In genomic region chr5:130255799-130256525, GRCm38 (mm10) we compare ENCODE assay signal across 8 mouse cellular contexts. TPM values are rescaled to one million over a fixed set of nuclear protein-coding genes. Genes with fewer than 3 reads are reported as not detected.
DNase-seq lines count a peak whose midpoint lies in the region; ATAC-seq and TF ChIP-seq lines count a peak whose summit lies in the region.
"Not testable (repeated sequence)": the region's sequence is repeated elsewhere in the genome, so short reads cannot be mapped to it uniquely, and the experiment has no call there.

No protein-coding gene starts in this region.

- 0 out of 2 replicates have a peak overlapping the region, but pooled peaks have one; percentile 6 for H3K9ac ChIP-seq in heart, embryonic 15.5 days
- H3K9ac ChIP-seq in kidney, embryonic 15.5 days: peak overlapping the region; percentile 27; the same call in 1 of the 2 replicates
- H3K9ac ChIP-seq in liver, embryonic 14.5 days (replicated peaks): peak overlapping the region; percentile 66
- H3K9ac ChIP-seq in midbrain, embryonic 14.5 days (replicated peaks; ENCODE audit: low read length); stomach, embryonic 15.5 days: not testable (repeated sequence)

- TF ChIP-seq EP300 in liver, embryonic 14.5 days (IDR thresholded peaks at IDR 0.05; ENCODE audit: low read depth): not testable (repeated sequence)

- peak overlapping the region; percentile 80 for H3K4me3 ChIP-seq in forebrain, embryonic 10.5 days
- H3K4me3 ChIP-seq in heart, embryonic 15.5 days: peak overlapping the region; percentile 87
- H3K4me3 ChIP-seq in kidney, embryonic 15.5 days (replicated peaks): peak overlapping the region; percentile 81
- H3K4me3 ChIP-seq in liver, embryonic 14.5 days (ENCODE audit: insufficient read depth in 1 of 2, low read depth in 2 of 2, low read length in 2 of 2): peak overlapping the region; percentile 81 to 91
- H3K4me3 ChIP-seq in midbrain, embryonic 14.5 days (replicated peaks; ENCODE audit: low read depth, low read length): peak overlapping the region; percentile 72
- H3K4me3 ChIP-seq in stomach, embryonic 15.5 days (replicated peaks): peak overlapping the region; percentile 73

- H3K4me1 ChIP-seq in forebrain, embryonic 10.5 days: peaks cover 27% of the 10 kb centered on the region
- H3K4me1 ChIP-seq in heart, embryonic 15.5 days (replicated peaks): peaks cover 10% of the 10 kb centered on the region
- peaks cover 25% of the 10 kb centered on the region for H3K4me1 ChIP-seq in kidney, embryonic 15.5 days
- peaks cover 5 to 21% of the 10 kb centered on the region in 2 experiments for H3K4me1 ChIP-seq in liver, embryonic 14.5 days (replicated peaks; ENCODE audit: control insufficient read depth in 2 of 2, insufficient read depth in 2 of 2, low read length in 1 of 2)
- H3K4me1 ChIP-seq in midbrain, embryonic 14.5 days (ENCODE audit: control insufficient read depth, insufficient read depth, low read length): peaks cover 13% of the 10 kb centered on the region; the same call in 1 of the 2 replicates
- peaks cover 16% of the 10 kb centered on the region; the same call in 1 of the 2 replicates for H3K4me1 ChIP-seq in stomach, embryonic 15.5 days

- ATAC-seq in heart, embryonic 15.5 days (replicated peaks; ENCODE audit: insufficient number of reproducible peaks, insufficient read depth, low FRiP score, low read depth); midbrain, embryonic 14.5 days (ENCODE audit: low FRiP score, low TSS enrichment): not testable (repeated sequence)
- ATAC-seq in kidney, embryonic 15.5 days (replicated peaks; ENCODE audit: low FRiP score): peak; percentile 7
- peak; percentile 1; the same call in 1 of the 2 replicates for ATAC-seq in liver, embryonic 14.5 days (ENCODE audit: insufficient read depth)
- ATAC-seq in stomach, embryonic 15.5 days (ENCODE audit: insufficient read depth, low FRiP score, low read depth): 0 out of 2 replicates have a peak, but pooled peaks have one; percentile 0

- peak overlapping the region; percentile 89 for H3K27ac ChIP-seq in forebrain, embryonic 10.5 days
- peak overlapping the region; percentile 48 for H3K27ac ChIP-seq in heart, embryonic 15.5 days
- H3K27ac ChIP-seq in kidney, embryonic 15.5 days: peak overlapping the region; percentile 85
- peak overlapping the region; percentile 91 for H3K27ac ChIP-seq in liver, embryonic 14.5 days
- not testable (repeated sequence) for H3K27ac ChIP-seq in midbrain, embryonic 14.5 days (replicated peaks; ENCODE audit: low read depth, low read length)
- H3K27ac ChIP-seq in stomach, embryonic 15.5 days: peak overlapping the region; percentile 67

- not testable (repeated sequence) for H3K27me3 ChIP-seq in forebrain, embryonic 10.5 days (ENCODE audit: poor library complexity, severe bottlenecking); heart, embryonic 15.5 days; kidney, embryonic 15.5 days; liver, embryonic 14.5 days (ENCODE audit: control insufficient read depth, insufficient read depth, low read length); midbrain, embryonic 14.5 days (ENCODE audit: control insufficient read depth, insufficient read depth, low read length); stomach, embryonic 15.5 days (replicated peaks)

- not testable (repeated sequence) for H3K9me3 ChIP-seq in forebrain, embryonic 10.5 days; heart, embryonic 15.5 days (replicated peaks); kidney, embryonic 15.5 days (replicated peaks); liver, embryonic 14.5 days (ENCODE audit: control insufficient read depth, low read length); midbrain, embryonic 14.5 days (ENCODE audit: control insufficient read depth, low read length); stomach, embryonic 15.5 days

- peak overlapping the region; percentile 71 for H3K4me2 ChIP-seq in heart, embryonic 15.5 days
- peak overlapping the region; percentile 69 for H3K4me2 ChIP-seq in kidney, embryonic 15.5 days
- H3K4me2 ChIP-seq in liver, embryonic 14.5 days (ENCODE audit: low read depth): peak overlapping the region; percentile 99
- peak overlapping the region; percentile 85 for H3K4me2 ChIP-seq in midbrain, embryonic 14.5 days (ENCODE audit: low read length)
- peak overlapping the region; percentile 62 for H3K4me2 ChIP-seq in stomach, embryonic 15.5 days

- peaks cover 46% of the 10 kb centered on the region for H3K36me3 ChIP-seq in forebrain, embryonic 10.5 days (replicated peaks)
- peaks cover 26% of the 10 kb centered on the region for H3K36me3 ChIP-seq in heart, embryonic 15.5 days
- peaks cover 33% of the 10 kb centered on the region for H3K36me3 ChIP-seq in kidney, embryonic 15.5 days
- H3K36me3 ChIP-seq in liver, embryonic 14.5 days (replicated peaks; ENCODE audit: control insufficient read depth, insufficient read depth, low read depth): peaks cover 28% of the 10 kb centered on the region
- peaks cover 25% of the 10 kb centered on the region for H3K36me3 ChIP-seq in midbrain, embryonic 14.5 days (ENCODE audit: control insufficient read depth, insufficient read depth, low read length)
- peaks cover 16% of the 10 kb centered on the region for H3K36me3 ChIP-seq in stomach, embryonic 15.5 days

- peak; percentile 25 for DNase-seq in ES-CJ7 (ENCODE audit: low read depth, low spot score)
- DNase-seq in cerebellum, adult 11-12 months: peak; percentile 55
- peak; percentile 21 for DNase-seq in forebrain, embryonic 10.5 days (ENCODE audit: extremely low spot score, low spot score)
- DNase-seq in liver, embryonic 14.5 days (ENCODE audit: low read depth in 3 of 3, low spot score in 3 of 3): peak in 1 of 3 experiments; percentile 48
- peak; percentile 17 for DNase-seq in midbrain, embryonic 14.5 days

- 36% methylated on average over 20 of the region's 20 CpGs for WGBS in forebrain, embryonic 10.5 days
- 23% methylated on average over 20 of the region's 20 CpGs for WGBS in heart, embryonic 15.5 days
- WGBS in kidney, embryonic 15.5 days: 29% methylated on average over 20 of the region's 20 CpGs
- WGBS in liver, embryonic 14.5 days (ENCODE audit: insufficient replicate concordance): 18% methylated on average over 20 of the region's 20 CpGs
- WGBS in midbrain, embryonic 14.5 days: 32% methylated on average over 20 of the region's 20 CpGs
- 26% methylated on average over 20 of the region's 20 CpGs for WGBS in stomach, embryonic 15.5 days

- TF ChIP-seq CTCF in liver, embryonic 14.5 days (IDR thresholded peaks at IDR 0.05; ENCODE audit: low read depth): 0 out of 2 replicates have a peak, but pooled peaks have one; percentile 13

RNA-seq across cellular contexts. Expression of gene Tyw1, which starts 0.5 kb away (rescaled TPM):
- polyA plus RNA-seq in forebrain, embryonic 10.5 days (2016; fragmentation: Nextera tagmentation; extraction: Ambion mirVana): 32.2 and 32.5 TPM in 2 replicates
- 13.7 and 16.8 TPM in 2 replicates for polyA plus RNA-seq in heart, embryonic 15.5 days (2015; fragmentation: Nextera tagmentation; extraction: Ambion mirVana)
- 28.0 TPM in 2 replicates for polyA plus RNA-seq in kidney, embryonic 15.5 days (2015; fragmentation: Nextera tagmentation; extraction: Ambion mirVana)
- 5.1 and 6.8 TPM in 2 replicates for polyA plus RNA-seq in liver, embryonic 14.5 days (2012; rRNA removed)
- 12.1 and 13.5 TPM in 2 replicates for polyA plus RNA-seq in liver, embryonic 14.5 days (2014; fragmentation: Nextera tagmentation; extraction: Ambion mirVana)
- 18.5 and 26.4 TPM in 2 replicates for polyA plus RNA-seq in midbrain, embryonic 14.5 days (2014; fragmentation: Nextera tagmentation; extraction: Ambion mirVana)
- polyA plus RNA-seq in stomach, embryonic 15.5 days (2015; fragmentation: Nextera tagmentation; extraction: Ambion mirVana): 22.6 and 23.4 TPM in 2 replicates

RNA-seq across cellular contexts. Expression of gene Sbds, which starts 0.6 kb away (rescaled TPM):
- 69.5 and 76.7 TPM in 2 replicates for polyA plus RNA-seq in forebrain, embryonic 10.5 days (2016; fragmentation: Nextera tagmentation; extraction: Ambion mirVana)
- 57.7 and 59.5 TPM in 2 replicates for polyA plus RNA-seq in heart, embryonic 15.5 days (2015; fragmentation: Nextera tagmentation; extraction: Ambion mirVana)
- 73.4 and 75.3 TPM in 2 replicates for polyA plus RNA-seq in kidney, embryonic 15.5 days (2015; fragmentation: Nextera tagmentation; extraction: Ambion mirVana)
- polyA plus RNA-seq in liver, embryonic 14.5 days (2012; rRNA removed): 17.9 and 35.8 TPM in 2 replicates
- polyA plus RNA-seq in liver, embryonic 14.5 days (2014; fragmentation: Nextera tagmentation; extraction: Ambion mirVana): 38.1 and 40.1 TPM in 2 replicates
- 44.1 and 56.8 TPM in 2 replicates for polyA plus RNA-seq in midbrain, embryonic 14.5 days (2014; fragmentation: Nextera tagmentation; extraction: Ambion mirVana)
- polyA plus RNA-seq in stomach, embryonic 15.5 days (2015; fragmentation: Nextera tagmentation; extraction: Ambion mirVana): 69.4 and 70.7 TPM in 2 replicates

RNA-seq across cellular contexts. Expression of gene Tmem248, which starts 39.1 kb away (rescaled TPM):
- polyA plus RNA-seq in forebrain, embryonic 10.5 days (2016; fragmentation: Nextera tagmentation; extraction: Ambion mirVana): 35.8 and 39.2 TPM in 2 replicates
- polyA plus RNA-seq in heart, embryonic 15.5 days (2015; fragmentation: Nextera tagmentation; extraction: Ambion mirVana): 23.0 and 24.2 TPM in 2 replicates
- 33.6 and 34.6 TPM in 2 replicates for polyA plus RNA-seq in kidney, embryonic 15.5 days (2015; fragmentation: Nextera tagmentation; extraction: Ambion mirVana)
- polyA plus RNA-seq in liver, embryonic 14.5 days (2012; rRNA removed): 12.5 and 14.1 TPM in 2 replicates
- polyA plus RNA-seq in liver, embryonic 14.5 days (2014; fragmentation: Nextera tagmentation; extraction: Ambion mirVana): 25.4 and 26.6 TPM in 2 replicates
- polyA plus RNA-seq in midbrain, embryonic 14.5 days (2014; fragmentation: Nextera tagmentation; extraction: Ambion mirVana): 29.5 and 33.2 TPM in 2 replicates
- 37.3 and 43.1 TPM in 2 replicates for polyA plus RNA-seq in stomach, embryonic 15.5 days (2015; fragmentation: Nextera tagmentation; extraction: Ambion mirVana)
